Mouse (Mus musculus): ENCODE measurements around the gene Rwdd2b. TPM values are rescaled to one million over a fixed set of nuclear protein-coding genes. Genes with fewer than 3 reads are reported as not detected.

Gene Rwdd2b
- polyA plus RNA-seq, 1 experiment from 2014 or later, result 12.2 TPM

DNA sequence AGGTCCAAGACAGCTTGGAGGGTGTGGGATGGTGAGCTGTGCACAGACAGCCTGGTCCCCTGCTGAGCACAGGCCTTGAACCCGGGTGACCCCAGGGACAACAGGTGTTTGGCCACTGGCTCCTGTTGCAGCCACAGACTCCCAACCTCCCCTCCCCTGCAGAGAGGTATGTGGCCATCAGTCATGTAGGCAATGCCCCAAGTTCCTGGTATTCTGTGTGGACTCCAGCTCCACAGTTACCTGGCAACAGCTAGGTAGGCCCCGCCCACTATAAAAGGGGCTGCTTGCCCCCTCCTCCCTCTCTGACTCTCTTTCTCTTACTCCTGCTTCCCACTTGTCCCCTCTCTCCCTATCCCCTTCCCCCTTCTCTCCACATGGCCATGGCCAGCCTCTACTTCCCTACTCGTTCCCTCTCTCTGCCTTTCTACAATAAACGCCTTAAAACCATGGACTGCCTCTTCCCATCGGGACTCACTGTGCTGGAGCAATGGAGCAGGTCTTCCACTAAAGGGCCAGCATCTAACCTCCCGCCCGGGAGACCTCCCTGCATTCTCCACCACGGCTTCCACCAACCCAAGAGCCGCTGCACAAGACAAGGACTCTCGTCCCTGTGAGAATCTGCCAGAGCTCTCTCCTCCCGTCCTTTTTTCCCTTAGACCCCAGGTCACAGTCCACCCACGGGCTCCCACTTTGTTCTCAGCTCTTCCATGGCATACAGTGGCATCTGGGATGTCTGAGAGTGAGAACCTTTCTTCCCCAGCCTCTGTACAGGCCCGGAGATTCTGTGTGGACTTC lies 4.8 kb downstream of the Rwdd2b start:
- no peak for DNase-seq (ENCODE audit: low spot score)
- H3K4me1 ChIP-seq (replicated peaks; ENCODE audit: control insufficient read depth, insufficient read depth, low read length), result no peaks in the 10 kb centered on the region; the same call in 1 of the 2 replicates

DNA sequence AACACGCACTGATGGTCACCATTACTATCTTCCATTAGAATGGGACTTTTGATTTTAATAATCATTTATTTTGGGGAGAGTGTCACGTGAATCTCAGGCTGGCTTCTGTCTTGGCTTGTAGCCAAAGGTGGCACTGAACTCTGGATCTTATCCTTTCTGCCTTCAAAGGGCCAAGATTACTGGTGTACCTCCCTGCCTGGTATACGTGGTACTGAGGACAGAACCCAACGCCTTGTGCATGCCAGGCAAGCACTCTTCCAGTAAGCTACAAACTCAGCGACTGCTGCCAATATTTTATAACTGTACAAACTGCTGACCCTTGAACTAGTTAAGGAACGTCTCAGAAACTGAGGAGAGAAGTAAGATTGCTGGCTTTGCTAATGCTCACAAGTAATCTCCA lies 5.4 kb downstream of the Rwdd2b start:
- no peak for ATAC-seq (replicated peaks; ENCODE audit: low FRiP score)
- H3K4me1 ChIP-seq (replicated peaks; ENCODE audit: control insufficient read depth, insufficient read depth, low read length), result no peaks in the 10 kb centered on the region; the same call in 1 of the 2 replicates
- 83% methylated on average over 6 of the region's 6 CpGs for WGBS

More for the DNA sequence above, 4.8 kb downstream of the Rwdd2b start:
- H3K27ac ChIP-seq (ENCODE audit: low read depth, low read length), result no peak overlapping the region
- no peaks in the 10 kb centered on the region for H3K9me3 ChIP-seq (ENCODE audit: control insufficient read depth, low read length)
- no peaks in the 10 kb centered on the region for H3K27me3 ChIP-seq (replicated peaks; ENCODE audit: control insufficient read depth, insufficient read depth, low read length)
- WGBS, result 84% methylated on average over 13 of the region's 13 CpGs
- no peak overlapping the region for H3K4me3 ChIP-seq (ENCODE audit: low read depth, low read length)
- H3K4me2 ChIP-seq, result no peak overlapping the region
- H3K9ac ChIP-seq (ENCODE audit: low read depth, low read length), result no peak overlapping the region
- ATAC-seq (replicated peaks; ENCODE audit: low FRiP score), result no peak
- H3K36me3 ChIP-seq (ENCODE audit: control insufficient read depth, insufficient read depth, low read length), result no peaks in the 10 kb centered on the region

DNA sequence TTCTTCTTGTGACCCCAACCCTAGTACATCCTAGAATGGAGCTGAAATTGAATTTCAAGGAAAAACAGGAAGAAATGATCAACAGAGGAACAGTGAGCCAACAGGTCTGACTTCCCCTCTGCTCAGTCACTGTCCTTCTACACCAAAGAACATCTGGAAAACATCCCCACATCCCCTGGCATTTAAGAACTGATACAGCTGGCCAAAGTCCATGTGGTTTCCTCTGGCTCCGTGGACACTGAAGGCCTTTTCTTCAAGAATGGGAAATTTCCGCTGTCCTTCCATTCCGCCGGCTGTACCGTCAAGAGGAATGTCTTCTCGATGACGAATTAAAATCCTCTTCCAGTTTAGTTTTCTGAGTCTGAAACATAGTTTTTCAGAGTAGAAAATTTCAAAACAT lies 6.1 kb downstream of the Rwdd2b start:
- H3K36me3 ChIP-seq (ENCODE audit: control insufficient read depth, insufficient read depth, low read length), result no peaks in the 10 kb centered on the region; the same call in 1 of the 2 replicates
- H3K9me3 ChIP-seq (ENCODE audit: control insufficient read depth, low read length), result no peaks in the 10 kb centered on the region
- H3K27ac ChIP-seq (ENCODE audit: low read depth, low read length), result no peak overlapping the region
- no peaks in the 10 kb centered on the region; the same call in 1 of the 2 replicates for H3K4me1 ChIP-seq (replicated peaks; ENCODE audit: control insufficient read depth, insufficient read depth, low read length)
- no peak for DNase-seq (ENCODE audit: low spot score)
- ATAC-seq (replicated peaks; ENCODE audit: low FRiP score), result no peak
- no peak overlapping the region for H3K4me2 ChIP-seq
- H3K4me3 ChIP-seq (ENCODE audit: low read depth, low read length), result no peak overlapping the region
- no peaks in the 10 kb centered on the region for H3K27me3 ChIP-seq (replicated peaks; ENCODE audit: control insufficient read depth, insufficient read depth, low read length)
- WGBS, result 93% methylated on average over 7 of the region's 7 CpGs
- H3K9ac ChIP-seq (ENCODE audit: low read depth, low read length), result no peak overlapping the region

More for the DNA sequence above, 5.4 kb downstream of the Rwdd2b start:
- no peaks in the 10 kb centered on the region for H3K36me3 ChIP-seq (ENCODE audit: control insufficient read depth, insufficient read depth, low read length)
- no peak overlapping the region for H3K4me3 ChIP-seq (ENCODE audit: low read depth, low read length)
- H3K9ac ChIP-seq (ENCODE audit: low read depth, low read length), result no peak overlapping the region
- no peaks in the 10 kb centered on the region for H3K27me3 ChIP-seq (replicated peaks; ENCODE audit: control insufficient read depth, insufficient read depth, low read length)
- no peak overlapping the region for H3K4me2 ChIP-seq
- no peak for DNase-seq (ENCODE audit: low spot score)
- no peak overlapping the region for H3K27ac ChIP-seq (ENCODE audit: low read depth, low read length)
- no peaks in the 10 kb centered on the region for H3K9me3 ChIP-seq (ENCODE audit: control insufficient read depth, low read length)

DNA sequence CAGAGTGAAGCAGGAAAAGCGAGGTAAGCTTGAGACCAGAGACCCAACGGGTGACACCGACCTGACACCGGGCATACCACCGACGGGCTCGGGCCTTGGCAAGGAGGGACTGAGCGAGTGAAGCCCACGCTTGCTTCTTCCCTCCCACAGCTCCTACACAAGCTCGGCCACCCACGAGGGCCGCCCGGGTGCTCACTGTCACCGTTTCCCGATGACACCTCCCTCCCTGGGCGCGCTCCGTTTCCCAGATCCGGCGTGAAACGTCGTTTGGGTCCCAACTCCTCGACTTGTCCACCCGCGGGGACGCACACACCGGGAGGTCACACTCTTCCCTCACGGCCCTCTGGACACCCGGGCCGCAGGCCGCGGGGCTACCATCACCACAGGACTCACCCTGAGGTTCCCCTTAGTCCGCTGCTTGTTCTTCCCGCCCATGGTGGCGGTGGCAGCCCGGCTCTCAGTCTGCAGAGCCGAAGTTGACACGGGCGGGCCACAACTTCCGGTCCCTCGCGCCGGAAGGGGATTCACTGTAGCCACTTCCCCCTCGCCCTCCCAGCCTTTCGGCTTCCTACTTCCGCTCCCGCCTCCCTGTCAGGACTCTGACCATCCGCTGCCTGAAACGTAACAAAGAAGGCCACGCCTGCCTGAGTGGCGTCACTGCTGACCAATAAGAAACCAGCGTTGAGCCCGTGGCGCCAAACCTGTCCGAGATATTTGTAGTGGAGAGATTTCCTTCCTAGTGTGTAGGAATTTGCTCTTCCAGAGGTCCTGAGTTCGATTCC lies 8.1 kb downstream of the Rwdd2b start, which contains the start of gene Ltn1:
Gene Ltn1 (minus strand): TSS at position 580 of the 782 bp plus-strand sequence.
- no peaks in the 10 kb centered on the region; the same call in 1 of the 2 replicates for H3K4me1 ChIP-seq (replicated peaks; ENCODE audit: control insufficient read depth, insufficient read depth, low read length)
- H3K9ac ChIP-seq (ENCODE audit: low read depth, low read length), result peak within 1 kb of the TSS; percentile 73
- no peaks in the 10 kb centered on the region for H3K27me3 ChIP-seq (replicated peaks; ENCODE audit: control insufficient read depth, insufficient read depth, low read length)
- peak; percentile 96 for DNase-seq (ENCODE audit: low spot score)
- no peaks in the 10 kb centered on the region for H3K9me3 ChIP-seq (ENCODE audit: control insufficient read depth, low read length)
- H3K27ac ChIP-seq (ENCODE audit: low read depth, low read length), result no peak within 1 kb of the TSS
- under 1% methylated on average over 56 of the region's 56 CpGs for WGBS
- no peaks in the 10 kb centered on the region; the same call in 1 of the 2 replicates for H3K36me3 ChIP-seq (ENCODE audit: control insufficient read depth, insufficient read depth, low read length)
- H3K4me2 ChIP-seq, result peak within 1 kb of the TSS; percentile 81
- ATAC-seq (replicated peaks; ENCODE audit: low FRiP score), result peak; percentile 98
- peak within 1 kb of the TSS; percentile 84 for H3K4me3 ChIP-seq (ENCODE audit: low read depth, low read length)

DNA sequence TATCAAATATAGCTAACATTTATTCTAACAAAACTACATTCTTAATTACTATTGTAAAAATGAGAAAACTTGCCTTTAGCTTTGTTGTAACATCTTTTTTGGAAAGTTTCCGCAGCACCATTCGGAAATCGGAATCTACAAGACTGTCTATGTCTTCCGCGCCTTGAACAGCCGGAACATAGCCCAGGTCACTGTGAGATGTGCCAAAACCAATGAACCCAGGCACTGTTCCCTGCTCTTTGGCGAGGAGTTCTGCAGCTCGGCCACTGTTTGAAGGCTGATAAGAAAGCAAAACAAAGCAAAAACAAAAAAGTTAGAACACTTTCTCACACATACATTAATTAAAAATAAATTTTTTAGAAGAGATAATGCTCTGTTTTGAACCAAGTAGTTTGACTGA lies 12.9 kb downstream of the Rwdd2b start:
- no peaks in the 10 kb centered on the region for H3K27me3 ChIP-seq (replicated peaks; ENCODE audit: control insufficient read depth, insufficient read depth, low read length)
- no peak overlapping the region for H3K4me2 ChIP-seq
- DNase-seq (ENCODE audit: low spot score), result no peak
- WGBS, result 91% methylated on average over 8 of the region's 8 CpGs
- no peaks in the 10 kb centered on the region for H3K9me3 ChIP-seq (ENCODE audit: control insufficient read depth, low read length)
- no peak for ATAC-seq (replicated peaks; ENCODE audit: low FRiP score)
- H3K36me3 ChIP-seq (ENCODE audit: control insufficient read depth, insufficient read depth, low read length), result peaks cover 30% of the 10 kb centered on the region
- H3K4me1 ChIP-seq (replicated peaks; ENCODE audit: control insufficient read depth, insufficient read depth, low read length), result no peaks in the 10 kb centered on the region; the same call in 1 of the 2 replicates
- H3K9ac ChIP-seq (ENCODE audit: low read depth, low read length), result no peak overlapping the region
- no peak overlapping the region for H3K27ac ChIP-seq (ENCODE audit: low read depth, low read length)
- no peak overlapping the region for H3K4me3 ChIP-seq (ENCODE audit: low read depth, low read length)

DNA sequence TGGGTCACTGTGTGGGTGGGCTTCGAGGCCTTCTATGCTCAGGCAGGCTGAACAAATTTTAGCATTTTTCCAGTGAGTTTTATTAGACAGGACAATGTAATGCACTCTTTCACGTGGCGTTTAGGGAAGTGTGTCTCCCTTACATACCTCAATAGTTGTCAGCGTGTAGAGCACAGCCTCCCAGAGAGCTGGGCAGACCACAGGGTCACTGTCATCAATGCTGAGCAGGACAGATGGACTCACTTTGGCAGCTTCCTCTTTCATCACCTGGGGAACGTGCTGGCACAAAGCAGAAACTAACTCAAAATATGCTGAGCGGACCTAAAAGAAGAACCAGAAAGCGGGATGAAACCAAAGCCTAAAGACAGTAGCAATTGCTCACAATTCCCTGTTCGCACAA lies 19.7 kb downstream of the Rwdd2b start:
- WGBS, result 90% methylated on average over 8 of the region's 8 CpGs
- H3K4me2 ChIP-seq, result no peak overlapping the region
- peaks cover 68% of the 10 kb centered on the region for H3K36me3 ChIP-seq (ENCODE audit: control insufficient read depth, insufficient read depth, low read length)
- DNase-seq (ENCODE audit: low spot score) (no peak), ATAC-seq (replicated peaks; ENCODE audit: low FRiP score) (no peak)
- H3K9me3 ChIP-seq (ENCODE audit: control insufficient read depth, low read length), result peaks cover 9% of the 10 kb centered on the region
- no peak overlapping the region for H3K27ac ChIP-seq (ENCODE audit: low read depth, low read length)
- no peaks in the 10 kb centered on the region for H3K4me1 ChIP-seq (replicated peaks; ENCODE audit: control insufficient read depth, insufficient read depth, low read length)
- no peak overlapping the region for H3K9ac ChIP-seq (ENCODE audit: low read depth, low read length)
- H3K27me3 ChIP-seq (replicated peaks; ENCODE audit: control insufficient read depth, insufficient read depth, low read length), result no peaks in the 10 kb centered on the region
- no peak overlapping the region for H3K4me3 ChIP-seq (ENCODE audit: low read depth, low read length)

DNA sequence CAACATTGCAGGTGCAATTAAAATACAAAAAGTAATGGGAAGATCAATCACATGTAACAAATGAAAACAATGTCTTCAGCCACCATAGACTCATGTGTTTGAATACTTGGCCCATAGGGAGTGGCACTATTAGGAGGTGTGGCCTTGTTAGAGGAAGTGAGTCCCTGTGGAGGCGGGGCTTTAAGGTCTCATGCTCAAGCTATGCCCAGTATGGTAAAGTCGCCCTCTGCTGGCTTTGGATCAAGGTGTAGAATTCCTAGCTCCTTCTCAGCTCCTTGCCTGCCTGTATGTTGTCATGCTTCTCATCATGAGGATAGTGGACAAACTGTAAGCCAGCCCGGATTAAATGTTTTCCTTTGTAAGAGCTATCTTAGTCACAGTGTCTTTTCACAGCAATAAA lies 35.4 kb downstream of the Rwdd2b start:
- ATAC-seq (replicated peaks; ENCODE audit: low FRiP score), result peak; percentile 76
- peaks cover 50% of the 10 kb centered on the region for H3K36me3 ChIP-seq (ENCODE audit: control insufficient read depth, insufficient read depth, low read length)
- no peaks in the 10 kb centered on the region for H3K4me1 ChIP-seq (replicated peaks; ENCODE audit: control insufficient read depth, insufficient read depth, low read length)

DNA sequence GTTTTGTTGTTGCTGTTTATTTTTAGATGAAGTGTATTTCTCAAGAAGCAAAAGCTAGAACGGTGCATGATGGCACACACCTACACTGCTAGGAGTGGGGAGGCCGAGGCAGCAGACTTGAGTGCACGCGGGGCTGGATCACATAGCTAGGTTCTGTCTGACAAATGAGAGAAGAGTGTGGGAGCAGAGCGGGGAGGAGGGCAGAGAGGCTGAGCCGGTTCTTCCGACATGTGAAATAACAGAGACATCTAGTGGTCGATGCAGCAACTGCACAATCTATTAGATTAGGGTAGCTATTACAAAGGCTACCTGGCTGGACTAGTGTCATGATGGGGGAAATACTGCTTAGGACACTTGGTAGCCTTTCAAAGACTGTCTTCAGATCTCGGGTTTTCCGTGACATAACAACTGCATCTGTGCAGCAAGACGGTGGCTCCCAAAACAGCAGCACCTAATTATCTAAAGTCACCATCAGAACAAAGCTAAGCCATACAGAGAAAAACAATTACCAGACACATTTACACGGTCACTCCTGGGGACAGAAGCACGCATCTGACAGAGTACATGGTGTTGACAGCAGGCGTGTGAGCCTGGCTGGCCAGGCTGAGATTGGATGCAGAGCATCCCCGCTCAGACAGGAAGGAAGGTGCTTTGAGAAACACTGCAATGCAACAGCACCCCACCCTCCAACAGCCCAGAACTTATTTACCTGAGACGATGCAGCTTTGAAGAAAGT lies 46.4 kb downstream of the Rwdd2b start:
- H3K27ac ChIP-seq (ENCODE audit: low read depth, low read length), result no peak overlapping the region
- no peak overlapping the region for H3K9ac ChIP-seq (ENCODE audit: low read depth, low read length)
- ATAC-seq (replicated peaks; ENCODE audit: low FRiP score) (peak; percentile 77), DNase-seq (ENCODE audit: low spot score) (peak; percentile 42)
- no peak overlapping the region for H3K4me2 ChIP-seq
- peaks cover 28% of the 10 kb centered on the region for H3K36me3 ChIP-seq (ENCODE audit: control insufficient read depth, insufficient read depth, low read length)
- H3K4me3 ChIP-seq (ENCODE audit: low read depth, low read length), result no peak overlapping the region
- H3K4me1 ChIP-seq (replicated peaks; ENCODE audit: control insufficient read depth, insufficient read depth, low read length), result no peaks in the 10 kb centered on the region
- 58% methylated on average over 16 of the region's 16 CpGs for WGBS
- H3K9me3 ChIP-seq (ENCODE audit: control insufficient read depth, low read length), result no peaks in the 10 kb centered on the region
- no peaks in the 10 kb centered on the region for H3K27me3 ChIP-seq (replicated peaks; ENCODE audit: control insufficient read depth, insufficient read depth, low read length)

More for the DNA sequence above, 35.4 kb downstream of the Rwdd2b start:
- Histone ChIP-seq H3K4me2 (no peak overlapping the region), H3K27ac (ENCODE audit: low read depth, low read length) (no peak overlapping the region), H3K9ac (ENCODE audit: low read depth, low read length) (no peak overlapping the region), H3K4me3 (ENCODE audit: low read depth, low read length) (no peak overlapping the region), H3K27me3 (replicated peaks; ENCODE audit: control insufficient read depth, insufficient read depth, low read length) (no peaks in the 10 kb centered on the region), H3K9me3 (ENCODE audit: control insufficient read depth, low read length) (no peaks in the 10 kb centered on the region)
- 78% methylated on average over 3 of the region's 3 CpGs for WGBS
- DNase-seq (ENCODE audit: low spot score), result no peak

All from liver, embryonic 11.5 days (tissue).